Mouse (Mus musculus) 3134 (cell line): ENCODE data around the gene Arap1.

Experiments
- DNase-seq: peaks from one replicate; pipeline ENCODE4 v3.0.0-alpha.2; 2011; ENCODE audit warnings: low spot score; ENCODE audit not compliant: insufficient read length; ENCODE audit errors: extremely low read depth

Gene Arap1

DNA sequence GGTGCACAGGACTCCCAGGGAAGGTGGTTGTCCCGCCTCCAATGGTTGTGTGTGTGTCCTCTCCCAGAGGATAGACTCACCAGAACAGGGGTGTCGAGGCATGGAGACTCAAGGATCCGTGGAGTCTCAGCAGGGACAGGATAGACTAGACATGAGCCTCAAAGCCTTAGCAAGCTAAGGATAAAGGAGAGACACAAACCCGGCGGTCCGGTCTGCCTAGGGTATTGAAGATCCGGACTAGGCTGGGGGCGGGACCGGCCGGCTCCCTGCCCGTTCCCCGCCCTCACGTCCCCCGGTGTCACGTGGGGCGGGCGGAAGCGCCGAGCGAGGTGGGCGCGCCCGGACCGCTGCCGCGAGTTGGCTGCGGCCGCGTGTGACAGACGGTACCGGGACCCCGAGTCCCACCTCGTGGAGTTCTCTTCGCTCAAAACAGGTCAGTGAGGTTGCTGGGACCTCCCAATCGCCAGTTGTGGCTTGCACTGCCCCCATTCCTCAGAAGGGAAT is at the start of gene Arap1:
Gene Arap1 (plus strand): TSS at position 301 of the 504 bp plus-strand sequence.
- DNase-seq, result peak; percentile 78

DNA sequence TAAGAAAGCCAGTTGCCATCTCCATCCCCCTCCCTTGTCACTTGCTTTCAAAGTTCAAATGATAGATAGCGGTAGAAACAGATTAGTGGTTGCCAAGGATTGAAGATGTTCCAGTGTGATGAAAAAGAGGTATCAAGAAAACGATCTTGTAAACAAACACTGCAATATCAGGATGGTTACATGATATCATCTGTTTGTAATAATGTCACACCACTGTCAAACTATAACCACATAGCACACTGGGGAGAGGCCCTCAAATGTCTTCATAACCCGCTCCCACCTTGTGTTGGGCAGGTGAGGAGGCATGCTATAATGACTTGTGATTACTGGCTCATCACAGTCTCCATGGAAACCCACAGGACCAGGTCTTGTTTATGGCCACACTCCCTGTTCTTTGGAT is 49.5 kb upstream of the Arap1 start:
- no peak for DNase-seq

DNA sequence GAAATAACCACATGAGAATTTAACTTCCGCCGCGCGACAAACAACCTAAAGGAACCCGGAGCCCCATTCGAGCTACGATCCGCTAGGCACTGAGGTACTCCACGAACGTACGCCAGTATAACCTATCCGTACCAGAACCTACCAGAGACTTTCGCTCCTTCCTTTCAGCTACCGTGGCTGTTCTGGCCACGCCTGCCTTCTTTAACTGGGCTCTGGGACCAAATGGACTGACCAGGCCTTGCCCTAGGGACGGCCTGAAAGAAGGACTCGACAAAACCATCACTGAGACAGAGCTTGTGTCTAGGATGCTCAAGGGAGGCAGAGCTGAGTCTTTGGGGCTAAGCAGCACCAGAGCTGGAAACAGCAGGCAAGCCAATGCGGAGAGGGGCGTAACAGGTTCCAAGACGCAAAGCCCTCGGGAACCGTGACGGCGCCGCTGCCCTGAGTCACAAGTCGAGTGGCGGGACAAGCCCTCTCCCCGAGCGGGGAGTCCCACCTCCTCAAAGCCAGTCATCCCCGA is 46.4 kb upstream of the Arap1 start:
- DNase-seq, result no peak

DNA sequence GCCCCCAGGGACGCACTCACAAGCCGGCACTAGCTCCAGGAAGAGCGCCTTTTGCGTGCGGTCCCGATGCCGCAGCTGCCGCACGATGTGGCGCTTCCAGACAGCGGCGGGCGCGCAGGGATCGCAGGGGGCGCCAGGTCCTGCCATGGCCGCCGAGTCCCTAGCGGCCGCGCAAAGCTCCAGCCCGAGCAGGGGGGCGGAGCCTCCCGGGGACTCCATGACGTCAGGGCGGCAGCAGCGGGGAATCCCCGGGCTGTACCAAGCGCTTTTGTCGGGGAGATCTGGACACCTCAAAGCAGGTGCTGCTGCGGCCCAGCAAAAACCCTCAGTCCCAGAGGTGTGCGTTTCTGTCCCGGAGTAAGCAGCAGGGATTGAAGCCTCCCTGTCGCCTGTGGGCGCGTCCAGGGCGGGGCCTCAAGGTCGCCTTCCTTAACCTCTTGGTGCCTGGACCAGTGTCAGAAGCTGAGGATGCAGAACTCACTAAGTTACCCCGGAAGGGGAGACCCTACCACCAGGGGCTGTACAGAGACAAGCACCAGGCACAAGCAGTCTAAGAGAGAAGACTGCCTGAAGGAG is 45.9 kb upstream of the Arap1 start, which contains the start of gene Atg16l2:
Gene Atg16l2 (minus strand): TSS at position 371 of the 576 bp plus-strand sequence.
- DNase-seq, result peak; percentile 97

DNA sequence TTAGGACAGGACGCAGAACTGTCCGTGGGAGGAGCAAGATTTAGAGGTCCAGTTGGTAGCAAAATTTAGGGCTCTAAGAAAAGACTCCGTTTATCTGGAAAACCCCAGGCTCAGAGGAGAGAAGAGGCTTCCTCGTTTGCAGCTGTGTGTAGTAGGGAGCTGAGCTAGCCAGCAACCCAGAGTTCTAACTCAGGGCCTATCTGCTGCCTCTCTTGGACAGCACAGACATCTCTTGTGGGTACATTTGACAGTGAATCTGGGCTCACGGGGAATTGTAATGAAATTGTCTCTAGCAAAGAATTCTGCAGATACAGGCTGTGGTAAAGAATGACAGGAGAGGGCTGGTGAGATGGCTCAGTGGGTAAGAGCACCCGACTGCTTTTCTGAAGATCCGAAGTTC is 45.2 kb upstream of the Arap1 start:
- DNase-seq, result no peak

DNA sequence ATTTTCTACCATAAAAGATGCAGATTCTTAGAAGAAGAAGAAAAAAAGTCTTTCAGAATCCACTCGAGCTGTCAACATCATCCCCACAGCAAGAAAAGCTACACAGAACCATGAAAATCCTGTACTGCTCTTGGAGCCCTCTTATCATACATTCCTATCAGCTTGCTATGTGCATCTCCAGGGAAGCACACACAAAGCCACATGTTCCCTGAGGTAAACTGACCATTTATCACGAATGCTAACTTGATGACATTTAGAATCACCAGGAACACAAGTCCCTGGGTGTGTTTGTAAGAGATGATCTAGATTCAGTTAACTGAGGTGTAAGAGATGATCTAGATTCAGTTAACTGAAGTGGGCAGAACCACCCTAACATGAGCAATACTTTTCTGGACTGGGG is 41.0 kb upstream of the Arap1 start:
- DNase-seq, result no peak

DNA sequence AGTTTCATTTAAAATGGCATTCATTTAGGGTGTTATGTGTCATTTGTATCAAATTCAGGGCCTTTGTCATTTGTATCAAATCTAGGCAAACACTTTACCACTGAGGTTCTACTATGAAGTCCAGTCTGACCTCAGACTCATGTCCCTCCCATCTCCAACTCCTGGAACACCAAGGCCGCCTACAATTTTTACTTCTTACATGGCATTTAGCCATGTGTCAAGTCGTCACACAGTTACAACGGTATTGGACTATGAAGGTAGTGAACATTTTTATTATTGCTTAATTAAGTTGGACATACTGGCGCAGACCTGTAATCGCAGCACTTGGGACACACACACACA is 37.9 kb upstream of the Arap1 start:
- DNase-seq, result no peak

DNA sequence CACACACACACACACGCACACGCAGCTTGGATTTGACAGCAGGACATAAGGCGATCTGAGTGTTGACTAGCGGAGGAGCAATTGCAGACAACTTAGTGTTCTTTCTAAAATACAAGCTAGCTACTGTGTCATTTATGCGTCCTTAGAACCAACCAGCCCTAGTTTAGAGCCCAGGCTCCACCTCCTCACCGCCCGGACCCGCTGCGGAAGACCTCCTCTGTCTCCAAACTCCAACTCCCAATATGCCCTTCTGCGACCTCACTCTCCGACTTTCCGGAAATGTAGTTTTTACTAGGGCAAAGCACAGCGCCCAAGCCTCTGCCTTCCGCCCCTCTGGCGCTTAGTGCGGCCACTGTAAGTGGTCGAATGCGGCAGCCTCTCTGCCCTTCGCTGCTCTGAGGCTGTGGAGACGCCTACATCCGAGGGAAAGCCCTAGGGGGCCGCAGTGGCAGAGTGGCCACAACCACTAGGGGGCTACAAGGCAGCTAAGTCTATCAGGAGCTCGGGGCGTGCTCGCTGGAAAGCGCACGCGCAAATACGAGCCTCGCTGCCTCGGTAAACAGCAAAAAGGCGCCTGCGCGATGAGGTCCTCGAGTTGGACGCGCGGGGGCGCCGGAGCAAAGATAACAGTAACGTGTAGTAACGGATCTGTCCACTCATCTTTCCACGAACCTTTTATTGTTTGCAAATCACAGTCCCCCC is 37.4 kb upstream of the Arap1 start:
- DNase-seq, result peak; percentile 94

DNA sequence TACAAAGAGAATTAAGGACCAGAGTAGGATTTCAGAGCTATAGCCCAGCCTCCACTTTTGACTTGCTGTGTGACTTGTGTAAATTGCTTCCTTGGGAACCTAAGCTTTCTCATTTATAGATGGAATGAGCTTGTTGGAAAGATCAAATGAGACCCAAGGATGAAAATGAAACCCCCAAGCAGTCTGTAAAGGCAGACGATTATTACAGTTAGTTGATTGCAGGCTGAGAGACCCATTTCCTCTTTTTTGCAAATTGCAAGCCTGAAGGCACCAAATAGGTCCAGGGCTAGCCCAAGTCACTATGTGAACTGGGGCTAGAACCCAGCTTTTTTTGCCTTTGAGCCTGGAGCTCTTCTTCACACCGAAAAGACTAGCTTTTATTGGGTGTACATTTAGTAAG is 36.8 kb upstream of the Arap1 start:
- no peak for DNase-seq

DNA sequence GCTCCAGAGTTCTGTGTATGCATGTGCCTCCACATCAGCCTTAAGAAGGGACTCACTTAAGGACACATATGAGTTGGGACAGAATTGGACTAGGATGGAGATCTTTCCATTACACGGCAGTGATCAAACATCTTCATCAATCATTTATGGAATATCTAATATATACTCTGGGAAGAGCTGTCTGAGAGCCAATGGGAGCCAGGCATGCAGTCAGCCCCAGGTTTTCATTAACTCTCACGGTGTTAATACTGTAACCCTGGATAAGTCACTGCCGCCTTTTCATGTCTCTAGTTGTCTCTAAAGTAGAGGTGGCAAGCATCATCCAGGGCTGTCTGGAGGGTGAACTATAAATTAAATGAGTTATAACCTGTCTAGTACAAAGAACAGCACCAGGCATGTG is 34.8 kb upstream of the Arap1 start:
- no peak for DNase-seq

DNA sequence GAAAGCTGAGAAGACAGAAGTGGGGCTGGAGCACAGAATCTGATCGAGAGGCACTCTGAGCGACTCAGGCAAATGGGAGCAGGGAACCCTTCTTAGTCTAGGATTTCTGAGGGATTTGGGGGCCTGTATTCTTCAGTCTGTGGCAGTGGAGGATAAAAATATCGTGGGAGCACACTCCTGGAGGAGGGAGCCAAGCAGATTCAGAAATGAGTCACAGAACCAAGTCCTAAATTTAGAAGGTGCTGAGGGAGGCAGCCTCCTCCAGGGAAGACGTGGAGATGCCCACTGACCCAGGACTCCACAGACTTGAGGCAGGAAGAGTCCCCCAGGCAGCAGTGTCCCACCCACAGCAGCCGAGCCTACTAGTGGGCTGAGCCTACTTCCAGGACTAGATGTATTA is 33.5 kb upstream of the Arap1 start:
- no peak for DNase-seq

DNA sequence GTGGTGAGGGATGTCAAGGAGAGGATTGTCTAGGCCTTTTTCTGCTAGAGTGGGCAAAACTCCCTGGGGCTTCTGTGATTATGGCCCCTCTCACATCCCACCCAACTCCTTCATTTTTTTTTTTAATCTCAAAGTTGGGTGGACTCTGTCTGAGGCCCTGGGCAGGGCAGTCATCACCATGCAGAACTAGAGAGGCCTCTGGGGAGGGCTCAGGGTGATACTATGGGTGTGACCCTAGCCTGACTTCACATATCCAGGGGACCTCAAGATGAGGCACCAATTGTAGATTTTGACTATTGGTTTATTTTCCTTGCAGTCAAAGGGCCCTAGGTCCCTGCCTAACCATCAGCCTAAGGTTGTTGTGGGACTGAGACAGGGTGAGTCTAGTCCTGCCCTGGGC is 32.2 kb upstream of the Arap1 start:
- DNase-seq, result no peak

DNA sequence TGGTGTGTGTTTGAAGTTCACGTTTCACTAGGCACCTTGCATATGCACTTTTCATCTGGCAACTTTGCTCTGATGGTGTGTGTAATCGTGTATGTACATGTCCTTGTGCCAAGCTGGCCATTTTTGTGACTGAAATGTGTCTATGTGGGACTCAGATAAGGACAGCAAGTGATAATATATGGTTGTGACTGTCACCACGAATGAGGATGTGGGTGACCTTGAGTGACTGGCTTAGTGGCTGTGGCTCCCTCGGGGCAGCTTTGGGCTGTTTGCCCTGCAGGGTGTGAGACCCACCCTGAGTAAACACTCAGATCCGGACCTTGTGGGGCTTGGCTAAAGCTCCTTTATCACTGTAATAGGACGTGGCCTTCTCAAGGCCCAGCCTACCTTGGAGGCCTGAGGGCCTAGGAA is 31.3 kb upstream of the Arap1 start:
- no peak for DNase-seq

DNA sequence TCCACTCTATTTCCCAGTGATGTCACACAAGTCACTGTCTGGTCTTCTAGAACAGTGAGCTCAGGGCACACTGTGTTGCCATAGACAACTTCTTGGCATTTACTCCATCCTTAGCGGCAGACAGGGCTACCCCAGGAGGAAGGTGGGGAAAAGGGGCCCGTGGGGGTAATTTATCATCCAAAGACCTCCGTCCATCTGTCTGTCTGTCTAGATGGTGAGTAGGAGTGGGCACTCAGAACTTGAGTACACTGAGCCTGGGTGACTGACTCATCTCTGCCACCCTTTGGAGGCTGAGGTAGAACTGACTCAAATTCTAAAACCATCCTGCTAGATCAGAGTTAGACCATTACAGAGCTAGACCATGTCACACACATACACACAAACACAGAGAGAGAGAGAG is 30.9 kb upstream of the Arap1 start, which contains the start of gene Stard10:
Gene Stard10 (plus strand): TSS at position 73 of the 400 bp plus-strand sequence.
- DNase-seq, result no peak

DNA sequence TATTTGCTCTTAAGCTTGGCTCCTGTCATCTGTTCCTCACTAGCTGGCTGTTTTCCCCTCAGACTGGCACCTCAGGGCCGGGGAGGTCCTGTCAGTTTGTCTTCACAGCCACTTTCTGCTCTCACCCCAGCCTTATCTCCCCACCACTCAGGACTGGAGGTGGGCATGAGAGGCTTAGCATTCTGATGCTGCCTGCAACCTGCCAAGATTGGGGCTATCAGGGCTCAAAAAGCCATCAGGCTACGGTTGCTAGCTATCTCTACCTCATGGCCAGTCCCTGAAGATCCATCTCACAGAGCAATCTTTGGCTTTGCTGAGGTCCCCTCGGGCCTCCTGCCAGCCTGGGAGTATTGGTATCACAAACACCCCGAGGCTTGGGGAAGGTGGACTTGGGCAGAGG is 29.0 kb upstream of the Arap1 start:
- no peak for DNase-seq

DNA sequence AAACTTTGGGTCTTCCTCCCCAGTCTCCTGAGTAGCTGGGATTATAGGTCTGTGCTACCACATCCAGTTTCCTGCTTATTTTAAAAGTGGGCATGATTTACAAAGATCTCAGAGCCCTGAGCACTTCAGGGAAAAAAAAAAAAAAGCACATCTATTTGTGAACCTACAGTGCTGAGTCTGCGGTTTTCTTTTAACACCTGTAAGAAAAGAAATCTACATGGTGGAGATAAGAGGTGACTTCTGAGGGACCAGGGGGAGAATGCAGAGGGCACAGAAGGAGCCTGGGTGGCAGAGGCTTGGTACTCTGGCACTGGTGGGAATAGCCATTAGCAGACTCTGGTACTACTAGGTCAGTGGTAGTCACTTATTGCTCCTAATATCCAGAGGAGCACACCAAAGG is 28.1 kb upstream of the Arap1 start:
- DNase-seq, result no peak

DNA sequence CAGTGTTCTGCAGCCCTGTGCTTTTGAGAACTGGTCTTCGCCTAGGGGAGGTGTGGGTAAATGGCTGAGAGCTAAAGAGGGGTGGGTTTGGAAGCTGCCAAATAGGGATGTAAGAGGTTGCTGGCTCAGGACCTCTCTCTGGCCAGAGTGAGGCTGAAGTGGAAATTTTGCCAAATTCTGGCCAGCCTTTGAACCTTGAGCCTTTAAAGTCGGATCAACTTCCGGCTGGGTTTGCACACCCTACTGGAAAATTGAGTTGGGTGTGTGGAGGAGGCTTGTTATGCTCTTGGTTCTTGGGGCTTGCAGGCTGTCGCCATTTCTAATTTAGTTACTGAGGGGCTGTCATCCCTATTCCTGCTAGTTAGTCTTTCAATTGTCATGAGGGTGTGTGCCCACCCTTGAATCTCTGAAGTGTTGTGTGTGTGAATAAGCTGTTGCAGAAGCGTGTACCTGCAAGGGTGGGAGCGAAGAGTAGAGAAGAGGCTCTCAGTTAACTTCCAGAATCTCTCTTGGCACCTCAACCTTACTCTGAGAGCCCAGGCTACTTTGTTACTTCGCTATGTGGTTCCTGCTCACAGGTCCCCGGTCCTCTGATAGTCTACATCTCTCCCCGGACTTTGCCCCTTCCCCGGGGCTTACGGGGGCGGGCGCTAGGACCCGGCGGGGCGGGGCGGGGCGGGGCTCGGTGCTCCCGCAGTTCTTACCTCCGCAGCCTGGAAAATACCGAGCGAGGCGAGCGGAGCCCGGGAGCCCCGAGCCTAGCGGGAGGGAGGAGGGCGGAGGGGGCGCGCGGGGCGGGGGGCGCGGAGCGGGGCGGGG is 27.3 kb upstream of the Arap1 start:
- no peak for DNase-seq

DNA sequence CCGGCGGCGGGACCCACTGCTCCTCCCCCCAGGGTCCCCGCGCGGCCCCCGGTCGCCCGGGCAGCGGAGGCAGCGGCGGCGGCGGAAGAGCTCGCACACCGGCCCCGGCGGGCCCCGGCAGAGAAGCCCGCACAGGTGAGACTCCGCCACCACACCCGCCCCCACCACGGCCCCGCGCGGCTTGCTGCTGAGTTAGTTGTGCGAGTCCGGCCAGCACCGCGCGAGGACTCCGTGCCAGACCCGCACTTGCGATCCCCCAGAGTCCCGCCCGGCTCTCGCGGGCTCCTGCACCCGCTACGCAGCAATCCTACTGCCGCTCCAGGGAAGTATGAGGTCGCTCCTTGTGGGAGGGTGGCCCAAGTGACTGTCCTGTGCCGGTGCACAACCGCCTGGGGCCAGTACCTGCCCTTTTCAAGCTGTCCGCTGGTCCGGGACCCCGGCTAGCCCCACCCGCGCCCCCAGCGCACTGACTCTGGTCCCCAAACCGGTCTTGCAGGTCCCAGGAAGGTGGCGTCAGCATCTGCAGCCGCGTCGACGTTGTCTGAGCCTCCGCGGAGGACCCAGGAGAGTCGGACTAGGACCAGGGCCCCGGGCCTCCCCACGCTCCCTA is 26.5 kb upstream of the Arap1 start:
- DNase-seq, result no peak

DNA sequence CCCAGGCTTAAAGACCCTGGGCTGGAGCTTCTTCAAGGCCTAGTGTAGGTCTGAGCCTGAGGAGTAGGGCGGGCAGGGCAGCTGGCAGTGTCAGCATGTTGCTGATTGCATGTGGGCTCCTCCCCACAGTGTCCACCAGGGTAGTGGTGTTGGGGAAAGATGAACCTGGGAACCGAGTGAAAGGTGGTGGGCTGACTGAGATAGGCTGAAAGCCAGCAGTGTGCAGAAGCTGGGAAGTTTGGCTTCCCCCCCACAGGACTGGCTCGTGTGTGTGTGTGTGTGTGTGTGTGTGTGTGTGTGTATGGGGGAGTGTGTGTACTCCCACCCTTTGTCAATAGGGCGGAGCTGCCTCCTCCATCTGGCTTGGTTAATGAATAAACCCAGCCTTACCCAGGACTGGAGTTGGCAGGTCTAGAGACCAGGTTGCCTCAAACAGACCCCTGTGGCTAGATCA is 24.7 kb upstream of the Arap1 start:
- DNase-seq, result no peak

DNA sequence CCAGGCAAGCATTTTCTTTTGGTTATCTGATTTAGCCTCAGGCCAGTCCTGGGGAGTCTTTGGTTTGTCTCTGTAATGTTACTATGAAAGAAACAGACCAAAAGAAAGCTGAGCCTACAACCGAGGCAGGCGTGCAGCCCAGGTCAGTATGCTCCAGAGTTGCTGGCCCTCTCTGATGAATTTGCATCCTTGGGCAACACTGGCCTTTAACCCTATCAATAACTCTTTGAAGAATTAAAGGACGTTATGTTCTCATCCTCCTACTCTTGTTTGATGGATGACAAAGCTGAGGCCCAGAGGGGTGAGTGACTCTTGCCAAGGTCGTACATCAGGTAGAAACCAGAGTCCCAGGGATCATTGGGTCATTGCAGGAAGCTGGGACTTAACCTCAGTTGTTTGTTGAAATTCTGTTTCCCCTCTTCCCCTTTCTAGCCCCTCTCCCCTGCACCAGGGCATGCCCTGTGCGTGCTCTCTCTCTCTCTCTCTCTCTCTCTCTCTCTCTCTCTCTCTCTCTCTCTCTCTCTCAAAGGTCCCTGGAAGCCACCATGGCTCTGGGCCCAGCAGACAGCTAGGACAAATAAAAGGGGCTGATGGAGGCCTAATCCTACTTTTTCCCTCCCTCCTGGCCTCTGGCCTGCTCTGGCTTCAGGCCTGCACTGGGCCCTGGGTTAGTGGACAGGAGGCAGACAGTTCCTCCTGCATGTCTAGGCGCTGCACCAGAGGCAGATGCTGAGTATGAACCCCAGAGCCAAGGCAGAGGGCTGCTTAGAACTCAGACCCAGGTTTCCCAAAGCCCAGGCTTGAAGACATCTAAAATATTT is 23.5 kb upstream of the Arap1 start:
- no peak for DNase-seq
